Mouse (Mus musculus) MEL (cell line): ENCODE data around the gene Hmgn1.

Experiments
- E2F4 ChIP-seq: IDR thresholded peaks from 2 replicates; pipeline ENCODE4 v1.6.1; 2011; ENCODE audit warnings: low read depth, low read length, improper control_type of control experiment, borderline replicate concordance
- MAFK ChIP-seq: IDR thresholded peaks from 2 replicates; pipeline ENCODE4 v1.6.1; 2011; ENCODE audit warnings: low read depth, mild to moderate bottlenecking, low read length, improper control_type of control experiment, borderline replicate concordance
- POLR2A ChIP-seq, 2 experiments: IDR thresholded peaks; 2 replicates each; pipeline ENCODE4 v1.6.1; 2011 to 2012; ENCODE audit warnings: low read length in 2 of 2, mild to moderate bottlenecking in 2 of 2, control low read depth in 1 of 2, improper control_type of control experiment in 1 of 2, low read depth in 1 of 2, moderate library complexity in 1 of 2; ENCODE audit not compliant: control insufficient read depth in 1 of 2, insufficient read depth in 1 of 2, poor library complexity in 1 of 2
- RAD21 ChIP-seq: IDR thresholded peaks from 2 replicates; pipeline ENCODE4 v1.6.1; 2011; ENCODE audit warnings: mild to moderate bottlenecking, low read depth, low read length, improper control_type of control experiment

GRCm38 (mm10) chr16:96175399-96175798 is 47.9 kb upstream of the Hmgn1 start:
- TF ChIP-seq POLR2A (IDR thresholded peaks at IDR 0.05; ENCODE audit: control insufficient read depth in 1 of 2, insufficient read depth in 1 of 2, low read depth in 1 of 2, low read length in 2 of 2, poor library complexity in 1 of 2): no peak
- TF ChIP-seq RAD21: no peak
- TF ChIP-seq E2F4: no peak
- TF ChIP-seq MAFK: no peak
